Mouse (Mus musculus) intestine, postnatal 0 days (tissue): ENCODE results near the gene 0610010K14Rik. TPM values are rescaled to one million over a fixed set of nuclear protein-coding genes. Genes with fewer than 3 reads are reported as not detected.

Source experiments
- ATAC-seq: fragments of 200-750 bp; cut with Nextera tagmentation; 2 replicates; pipeline ENCODE4 v1.8.0; 2017; ENCODE audit warnings: mild to moderate bottlenecking, moderate TSS enrichment, moderate library complexity
- H3K27ac ChIP-seq: fragments of 300-500 bp; sonication (generic); 2 replicates; pipeline ENCODE4 v1.5.1; 2014; ENCODE audit warnings: mild to moderate bottlenecking, low read depth, low read length, moderate library complexity
- H3K27me3 ChIP-seq: fragments of 300-500 bp; sonication (generic); replicated peaks from 2 replicates; pipeline ENCODE4 v1.6.1; 2014; ENCODE audit warnings: low read length, mixed read lengths; ENCODE audit not compliant: control insufficient read depth, insufficient read depth
- H3K36me3 ChIP-seq: fragments of 300-500 bp; sonication (generic); 2 replicates; pipeline ENCODE4 v1.6.1; 2014; ENCODE audit warnings: mild to moderate bottlenecking, moderate library complexity; ENCODE audit not compliant: control insufficient read depth, insufficient read depth
- H3K4me1 ChIP-seq: fragments of 300-500 bp; sonication (generic); replicated peaks from 2 replicates; pipeline ENCODE4 v1.6.1; 2014; ENCODE audit warnings: antibody characterized with exemption, low read length, mixed read lengths; ENCODE audit not compliant: control insufficient read depth, insufficient read depth
- H3K4me2 ChIP-seq: fragments of 300-500 bp; sonication (generic); replicated peaks from 2 replicates; pipeline ENCODE4 v1.6.1; 2014; ENCODE audit warnings: low read depth, mild to moderate bottlenecking, moderate library complexity
- H3K4me3 ChIP-seq: fragments of 300-500 bp; sonication (generic); 2 replicates; pipeline ENCODE4 v1.5.1; 2014; ENCODE audit warnings: low read depth, low read length
- H3K9ac ChIP-seq: fragments of 300-500 bp; sonication (generic); 2 replicates; pipeline ENCODE4 v1.6.1; 2014; ENCODE audit warnings: mild to moderate bottlenecking, low read depth, low read length
- H3K9me3 ChIP-seq: fragments of 300-500 bp; sonication (generic); 2 replicates; pipeline ENCODE4 v1.6.1; 2016; ENCODE audit warnings: mixed run types; ENCODE audit not compliant: control insufficient read depth
- CTCF ChIP-seq: sonication (generic); IDR thresholded peaks from 2 replicates; pipeline ENCODE4 v1.5.1; 2016; ENCODE audit warnings: low read depth, mild to moderate bottlenecking, control low read depth, antibody characterized with exemption, moderate library complexity
- WGBS: fragments of 180-500 bp; shearing (Covaris S2); extraction: QIAGEN DNeasy Blood & Tissue Kit; methylation state at CpG from one replicate; pipeline ENCODE4 v1.1.7; 2014; 5-methylcytosine and 5-hydroxymethylcytosine counted together
- polyA plus RNA-seq: library from polyadenylated mRNA; unstranded; fragments of >200 nt; fragmentation: Nextera tagmentation; extraction: Ambion mirVana; gene quantifications from 2 replicates; pipeline ENCODE4 v1.2.1, GENCODE M21; 2015

Gene 0610010K14Rik
- polyA plus RNA-seq, 1 experiment from 2014 or later, result 72.7 TPM

GRCm38 (mm10) chr11:70254337-70254736 lies 16.6 kb upstream of the 0610010K14Rik start:
- no peak for TF ChIP-seq CTCF
- H3K4me1 ChIP-seq, result no peaks in the 10 kb centered on the region
- ATAC-seq, result no peak
- peak overlapping the region; percentile 27 for H3K4me3 ChIP-seq
- 4% methylated on average over 18 of the region's 18 CpGs for WGBS
- no peak overlapping the region for H3K9ac ChIP-seq
- no peaks in the 10 kb centered on the region for H3K36me3 ChIP-seq
- H3K27ac ChIP-seq, result no peak overlapping the region
- H3K27me3 ChIP-seq, result peaks cover 32% of the 10 kb centered on the region
- H3K9me3 ChIP-seq, result no peaks in the 10 kb centered on the region
- H3K4me2 ChIP-seq, result peak overlapping the region; percentile 55

- Histone ChIP-seq H3K36me3 (no peaks in the 10 kb centered on the region), H3K4me2 (no peak overlapping the region), H3K9ac (no peak overlapping the region), H3K27me3 (peaks cover 32% of the 10 kb centered on the region), H3K4me3 (no peak overlapping the region), H3K4me1 (no peaks in the 10 kb centered on the region), H3K27ac (no peak overlapping the region), H3K9me3 (no peaks in the 10 kb centered on the region)
- ATAC-seq, result no peak
- TF ChIP-seq CTCF, result no peak
- WGBS, result 78% methylated on average over 8 of the region's 8 CpGs
Measured at GRCm38 (mm10) chr11:70251853-70252252, 14.1 kb upstream of the 0610010K14Rik start.

DNA sequence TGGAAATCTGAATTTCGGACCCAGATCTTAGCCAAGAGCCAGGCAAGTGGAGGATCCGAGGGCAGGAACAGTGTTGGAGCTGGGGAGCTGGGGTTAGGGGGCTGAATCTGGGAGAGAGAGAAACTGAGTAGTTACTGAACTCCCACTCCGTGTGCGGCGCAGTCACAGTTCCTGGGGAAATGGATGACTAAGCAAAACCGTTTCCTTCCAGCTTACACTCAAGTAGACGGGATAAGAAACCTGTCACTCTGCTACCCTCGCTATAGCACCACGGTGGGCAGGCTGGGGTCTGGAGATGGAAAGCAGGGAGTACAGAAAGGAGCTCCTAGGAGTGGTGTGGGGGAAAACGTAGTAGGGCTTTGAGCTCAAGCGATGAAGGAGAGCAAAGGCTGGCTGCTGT lies 12.4 kb upstream of the 0610010K14Rik start:
- no peak overlapping the region for H3K4me2 ChIP-seq
- 65% methylated on average over 11 of the region's 11 CpGs for WGBS
- H3K4me3 ChIP-seq, result no peak overlapping the region
- H3K9ac ChIP-seq, result no peak overlapping the region
- H3K36me3 ChIP-seq, result no peaks in the 10 kb centered on the region
- H3K9me3 ChIP-seq, result no peaks in the 10 kb centered on the region
- H3K27me3 ChIP-seq, result peaks cover 29% of the 10 kb centered on the region
- H3K4me1 ChIP-seq, result no peaks in the 10 kb centered on the region
- H3K27ac ChIP-seq, result no peak overlapping the region
- no peak for TF ChIP-seq CTCF
- ATAC-seq, result no peak

DNA sequence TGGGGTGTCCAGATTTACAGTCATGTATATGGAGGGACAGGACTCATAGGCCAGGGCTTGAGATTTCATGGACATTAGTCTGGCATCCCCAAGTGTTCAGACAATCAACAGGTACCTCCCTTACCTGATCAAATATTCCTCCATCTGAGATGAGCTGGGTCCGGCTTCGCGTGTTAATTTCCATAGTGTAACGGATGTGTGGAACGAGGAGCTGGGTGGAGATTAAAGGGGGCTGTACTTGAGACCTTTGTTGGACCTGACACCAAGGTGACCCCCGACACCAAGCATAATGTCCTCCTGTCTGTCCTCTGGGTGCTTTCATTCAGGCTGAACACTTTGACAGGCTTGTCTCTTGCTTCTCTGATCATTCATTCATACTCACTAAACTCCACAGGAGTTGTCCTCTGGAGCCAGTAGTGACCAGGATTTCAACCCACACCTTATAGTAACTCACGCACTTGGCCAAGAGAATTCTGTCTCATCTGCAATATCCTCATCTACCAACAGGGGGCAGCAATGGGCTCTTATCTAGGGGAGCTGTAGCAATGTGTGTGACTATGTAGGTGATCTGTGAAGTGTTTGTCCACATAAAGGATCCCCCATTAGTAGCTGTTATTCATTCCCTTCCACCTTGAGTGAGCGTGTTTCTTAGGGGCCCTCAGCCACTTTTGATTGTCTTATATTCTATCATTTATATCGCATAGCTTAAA lies 9.6 kb upstream of the 0610010K14Rik start:
- no peak overlapping the region for H3K9ac ChIP-seq
- H3K4me1 ChIP-seq, result no peaks in the 10 kb centered on the region
- no peak overlapping the region for H3K4me2 ChIP-seq
- TF ChIP-seq CTCF, result peak; percentile 90
- ATAC-seq, result no peak
- H3K36me3 ChIP-seq, result no peaks in the 10 kb centered on the region
- H3K9me3 ChIP-seq, result no peaks in the 10 kb centered on the region
- WGBS, result 46% methylated on average over 9 of the region's 9 CpGs
- H3K27me3 ChIP-seq, result peaks cover 6% of the 10 kb centered on the region; the same call in 1 of the 2 replicates
- no peak overlapping the region for H3K27ac ChIP-seq
- H3K4me3 ChIP-seq, result no peak overlapping the region

DNA sequence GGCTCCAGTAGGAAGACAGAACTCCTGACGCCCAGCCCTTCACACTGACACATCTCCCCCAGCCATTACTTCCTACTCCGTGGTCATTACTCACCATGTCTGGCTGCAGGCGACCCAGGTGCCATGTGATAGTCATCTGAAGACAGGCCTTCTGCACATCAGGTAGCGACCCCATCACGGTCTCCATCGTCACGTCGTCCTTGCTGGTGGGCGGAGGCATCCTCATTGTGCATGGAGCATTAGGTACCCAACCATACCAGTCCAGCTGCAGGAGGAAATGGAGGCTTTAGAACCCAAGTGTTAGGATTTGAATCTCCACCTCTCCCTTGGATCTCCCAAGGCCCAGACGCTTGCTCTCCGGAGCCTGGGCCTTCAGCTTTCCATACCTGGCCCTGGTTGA lies 4.9 kb upstream of the 0610010K14Rik start:
- Histone ChIP-seq H3K9ac (no peak overlapping the region), H3K4me1 (peaks cover 5% of the 10 kb centered on the region; the same call in 1 of the 2 replicates), H3K4me3 (no peak overlapping the region), H3K27ac (no peak overlapping the region), H3K27me3 (0 out of 2 replicates have a peak, but pooled peaks cover 6% of the 10 kb centered on the region), H3K9me3 (no peaks in the 10 kb centered on the region), H3K4me2 (no peak overlapping the region), H3K36me3 (no peaks in the 10 kb centered on the region)
- no peak for ATAC-seq
- 70% methylated on average over 11 of the region's 11 CpGs for WGBS
- no peak for TF ChIP-seq CTCF

- Histone ChIP-seq H3K36me3 (peaks cover 11% of the 10 kb centered on the region; the same call in 1 of the 2 replicates), H3K27me3 (no peaks in the 10 kb centered on the region), H3K9ac (peak within 1 kb of the TSS; percentile 81), H3K4me2 (peak within 1 kb of the TSS; percentile 70), H3K27ac (peak within 1 kb of the TSS; percentile 85), H3K4me1 (peaks cover 5% of the 10 kb centered on the region; the same call in 1 of the 2 replicates), H3K9me3 (no peaks in the 10 kb centered on the region), H3K4me3 (peak within 1 kb of the TSS; percentile 91)
- peak; percentile 50 for ATAC-seq
- TF ChIP-seq CTCF, result no peak
- under 1% methylated on average over 29 of the region's 35 CpGs for WGBS
Measured at GRCm38 (mm10) chr11:70239541-70240279, 2.0 kb upstream of the 0610010K14Rik start, which contains the start of the genes Gm21988 and Rnasek. Gene Gm21988 (minus strand): TSS chr11:70239830. Gene Rnasek (minus strand): TSS chr11:70239842.
